Mouse (Mus musculus): ENCODE data around the gene Palld.

GRCm38 (mm10) chr8:61917287-61917686, 14.8 kb upstream of the Palld start:
- TF ChIP-seq GATA1 (IDR thresholded peaks at IDR 0.05; ENCODE audit: borderline replicate concordance, low read length) (no peak), FLI1 (IDR thresholded peaks at IDR 0.05; ENCODE audit: low read length) (no peak)
